Mouse (Mus musculus) megakaryocyte, embryonic 14.5 days (primary cell): ENCODE measurements around the gene Slc25a17. TPM values are rescaled to one million over a fixed set of nuclear protein-coding genes. Genes with fewer than 3 reads are reported as not detected.
A peak's percentile ranks its signal among the peaks of the same experiment; 100 is the strongest.

Experiments used
- H3K27me3 ChIP-seq: replicated peaks from 2 replicates; pipeline ENCODE3; 2012; ENCODE audit warnings: inconsistent platforms
- H3K36me3 ChIP-seq: replicated peaks from 2 replicates; pipeline ENCODE3; 2012; ENCODE audit warnings: low read length, inconsistent platforms, mixed read lengths
- H3K4me1 ChIP-seq: 2 replicates; pipeline ENCODE4 v1.6.1; 2012; ENCODE audit warnings: inconsistent platforms
- H3K4me3 ChIP-seq: replicated peaks from 2 replicates; pipeline ENCODE3; 2012; ENCODE audit warnings: moderate library complexity, mild to moderate bottlenecking, inconsistent platforms
- H3K9me3 ChIP-seq: 2 replicates; pipeline ENCODE4 v1.6.1; 2012; ENCODE audit warnings: inconsistent platforms
- FLI1 ChIP-seq: IDR thresholded peaks from 2 replicates; pipeline ENCODE4 v1.6.1; 2012; ENCODE audit warnings: low read length, inconsistent platforms, mixed read lengths
- GATA1 ChIP-seq: IDR thresholded peaks from 3 replicates; pipeline ENCODE4 v1.6.1; 2012; ENCODE audit warnings: mixed read lengths, low read length, inconsistent platforms, borderline replicate concordance
- polyA plus RNA-seq: library from polyadenylated mRNA; stranded (reverse); fragments of >175 nt; gene quantifications from 2 replicates; pipeline ENCODE4 v1.2.3, GENCODE M21; 2012; ENCODE audit warnings: low replicate concordance; ENCODE audit not compliant: insufficient read depth

The Slc25a17 gene
- polyA plus RNA-seq, 1 experiment: 3.7 TPM

DNA sequence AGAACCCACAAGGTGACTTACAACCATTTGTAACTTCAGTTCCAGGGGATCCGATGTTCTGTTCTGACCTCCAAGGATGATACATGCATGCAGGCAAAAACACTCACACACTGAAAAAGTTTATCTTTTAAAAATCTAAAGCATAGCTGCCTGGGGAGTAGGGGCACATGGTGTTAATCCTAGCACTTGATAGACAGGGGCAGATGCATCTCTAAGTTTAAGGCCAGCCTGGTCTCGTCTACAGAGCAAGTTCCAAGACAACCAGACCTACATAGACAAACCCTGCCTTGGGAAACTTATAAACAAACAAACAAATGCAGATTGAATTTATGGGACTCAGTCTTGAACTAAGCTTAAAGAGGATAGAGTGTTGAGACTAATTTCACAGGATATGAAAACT lies 18.2 kb upstream of the Slc25a17 start:
- Histone ChIP-seq H3K27me3 (no peaks in the 10 kb centered on the region), H3K4me3 (no peak overlapping the region), H3K4me1 (no peaks in the 10 kb centered on the region), H3K9me3 (no peaks in the 10 kb centered on the region), H3K36me3 (peaks cover 86% of the 10 kb centered on the region)
- TF ChIP-seq GATA1 (no peak), FLI1 (no peak)

DNA sequence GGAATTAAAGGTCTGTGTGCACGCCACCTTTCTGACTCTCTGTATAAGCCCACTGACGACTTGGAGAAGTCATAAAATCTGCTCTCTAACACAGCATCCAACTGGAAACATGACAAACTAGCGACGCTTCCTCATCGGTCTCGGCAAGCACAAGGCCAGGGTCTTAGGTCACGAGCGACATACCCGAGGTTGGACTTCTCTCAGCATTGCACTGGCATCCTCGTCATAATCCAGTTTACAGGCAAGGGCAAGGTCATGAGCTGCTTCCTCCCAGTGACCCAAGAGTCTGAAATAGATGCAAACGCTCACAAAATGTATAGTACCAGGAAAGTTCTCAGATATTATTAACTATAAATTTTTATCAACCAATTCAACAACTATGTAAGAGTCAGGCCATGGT lies 14.0 kb upstream of the Slc25a17 start:
- Histone ChIP-seq H3K4me3 (no peak overlapping the region), H3K4me1 (no peaks in the 10 kb centered on the region), H3K9me3 (no peaks in the 10 kb centered on the region), H3K36me3 (peaks cover 90% of the 10 kb centered on the region), H3K27me3 (no peaks in the 10 kb centered on the region)
- no peak for TF ChIP-seq FLI1
- TF ChIP-seq GATA1: no peak

DNA sequence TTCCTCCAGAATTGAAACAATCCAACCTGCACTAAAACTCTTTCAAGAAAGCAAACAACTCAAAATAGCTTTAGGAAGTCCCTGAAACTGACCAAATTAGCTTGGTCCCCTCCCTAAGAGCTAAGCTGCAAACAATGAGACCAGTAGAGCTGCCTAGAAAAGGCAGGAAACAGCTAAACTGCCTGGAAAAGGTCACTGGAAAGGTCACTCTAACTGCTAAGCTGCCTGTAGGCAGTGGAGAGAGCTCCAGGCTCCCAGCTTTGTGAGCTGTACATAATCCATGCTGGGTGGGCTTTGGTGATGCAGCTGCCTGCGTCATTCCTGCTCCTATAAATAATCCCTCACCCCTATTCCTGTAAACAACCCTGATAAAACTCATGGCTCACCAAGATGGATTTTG lies 9.7 kb upstream of the Slc25a17 start:
- TF ChIP-seq GATA1: no peak
- TF ChIP-seq FLI1: no peak
- H3K4me1 ChIP-seq: peaks cover under 1% of the 10 kb centered on the region; the same call in 1 of the 2 replicates
- peaks cover 95% of the 10 kb centered on the region for H3K36me3 ChIP-seq
- no peak overlapping the region for H3K4me3 ChIP-seq
- no peaks in the 10 kb centered on the region for H3K27me3 ChIP-seq
- no peaks in the 10 kb centered on the region for H3K9me3 ChIP-seq

DNA sequence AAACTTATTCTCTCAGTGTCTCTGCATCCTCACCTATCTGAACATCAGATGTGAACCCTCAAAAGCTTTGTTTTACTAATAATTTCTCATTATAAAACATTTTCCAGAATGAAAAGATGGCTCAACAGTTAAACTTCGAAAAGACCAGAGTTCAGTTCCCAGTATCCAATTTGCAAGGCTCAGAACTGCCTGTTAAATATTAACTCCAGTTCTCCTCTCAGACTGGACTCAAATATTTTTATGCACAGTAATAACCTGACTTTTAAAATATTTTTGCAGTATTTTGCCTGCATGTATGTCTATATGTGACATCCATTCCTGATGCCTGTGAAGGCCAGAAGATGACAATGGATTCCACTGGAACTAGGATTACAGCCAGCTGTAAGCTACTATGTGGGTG lies 8.0 kb upstream of the Slc25a17 start:
- peaks cover 3% of the 10 kb centered on the region; the same call in 1 of the 2 replicates for H3K4me1 ChIP-seq
- no peaks in the 10 kb centered on the region for H3K27me3 ChIP-seq
- no peak for TF ChIP-seq FLI1
- no peak for TF ChIP-seq GATA1
- no peak overlapping the region for H3K4me3 ChIP-seq
- peaks cover 99% of the 10 kb centered on the region for H3K36me3 ChIP-seq
- no peaks in the 10 kb centered on the region for H3K9me3 ChIP-seq

DNA sequence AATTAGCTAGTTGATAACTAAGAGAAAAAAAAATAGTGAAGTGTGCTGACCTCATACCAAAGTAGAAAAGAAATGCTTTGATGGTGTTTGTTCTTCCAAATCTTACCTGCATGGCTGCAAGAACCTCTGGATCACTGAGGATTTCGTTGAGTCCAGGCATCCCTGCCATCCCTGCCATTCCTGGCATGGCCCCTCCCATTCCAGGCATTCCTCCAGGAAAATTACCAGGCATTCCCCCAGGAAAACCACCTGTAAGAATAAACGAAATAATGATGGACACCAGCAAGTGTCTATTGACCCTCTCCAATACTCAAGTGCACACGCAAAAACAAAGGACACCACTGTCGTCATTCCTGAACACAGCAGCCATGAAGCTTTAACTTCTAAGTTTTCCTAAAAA lies 5.6 kb upstream of the Slc25a17 start:
- TF ChIP-seq FLI1: no peak
- no peak for TF ChIP-seq GATA1

DNA sequence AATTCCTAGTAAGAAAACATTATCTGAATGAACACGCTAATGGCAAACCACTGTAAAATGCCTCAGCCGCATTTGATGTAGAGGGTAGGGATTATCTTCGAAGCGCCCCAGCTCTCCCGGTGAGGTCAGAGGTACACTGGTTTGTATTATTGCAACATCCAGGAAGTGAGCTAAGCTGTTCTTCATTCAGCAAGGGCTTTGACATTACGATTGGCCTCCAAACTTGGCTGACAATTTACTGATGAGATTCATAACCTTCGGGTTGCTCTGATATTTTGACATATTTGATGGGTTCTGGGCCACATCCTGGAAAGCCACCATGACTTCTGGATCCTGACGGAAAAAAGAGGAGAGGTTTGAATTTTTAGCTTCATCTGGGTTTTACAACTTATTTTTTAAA lies 4.6 kb upstream of the Slc25a17 start:
- Histone ChIP-seq H3K27me3 (no peaks in the 10 kb centered on the region), H3K4me3 (no peak overlapping the region), H3K4me1 (peaks cover 31% of the 10 kb centered on the region), H3K9me3 (no peaks in the 10 kb centered on the region), H3K36me3 (peaks cover 76% of the 10 kb centered on the region)
- no peak for TF ChIP-seq FLI1
- no peak for TF ChIP-seq GATA1

More for the DNA sequence above, 5.6 kb upstream of the Slc25a17 start:
- Histone ChIP-seq H3K4me1 (peaks cover 23% of the 10 kb centered on the region), H3K9me3 (no peaks in the 10 kb centered on the region), H3K36me3 (peaks cover 85% of the 10 kb centered on the region), H3K27me3 (no peaks in the 10 kb centered on the region), H3K4me3 (no peak overlapping the region)

DNA sequence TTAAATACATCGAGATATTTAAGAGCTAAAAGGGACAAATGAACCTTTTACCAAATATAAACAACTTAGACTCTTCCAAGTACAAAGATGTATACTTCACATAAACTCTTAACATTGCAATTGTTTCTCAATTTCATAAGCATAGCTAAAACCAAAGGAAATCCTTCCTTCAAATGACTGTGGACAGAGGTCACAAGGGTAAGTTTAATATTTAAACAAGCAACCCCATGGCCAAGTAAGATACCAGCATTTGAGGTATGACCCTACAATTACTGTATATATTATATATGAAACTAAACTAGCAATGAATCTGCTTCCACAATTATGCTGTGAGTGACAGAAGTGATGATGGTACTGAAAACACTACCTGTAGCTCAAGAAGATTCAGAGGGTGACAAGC lies 3.7 kb upstream of the Slc25a17 start:
- Histone ChIP-seq H3K36me3 (peaks cover 66% of the 10 kb centered on the region), H3K4me3 (no peak overlapping the region), H3K9me3 (no peaks in the 10 kb centered on the region), H3K4me1 (peaks cover 41% of the 10 kb centered on the region), H3K27me3 (no peaks in the 10 kb centered on the region)
- TF ChIP-seq FLI1 (no peak), GATA1 (no peak)

DNA sequence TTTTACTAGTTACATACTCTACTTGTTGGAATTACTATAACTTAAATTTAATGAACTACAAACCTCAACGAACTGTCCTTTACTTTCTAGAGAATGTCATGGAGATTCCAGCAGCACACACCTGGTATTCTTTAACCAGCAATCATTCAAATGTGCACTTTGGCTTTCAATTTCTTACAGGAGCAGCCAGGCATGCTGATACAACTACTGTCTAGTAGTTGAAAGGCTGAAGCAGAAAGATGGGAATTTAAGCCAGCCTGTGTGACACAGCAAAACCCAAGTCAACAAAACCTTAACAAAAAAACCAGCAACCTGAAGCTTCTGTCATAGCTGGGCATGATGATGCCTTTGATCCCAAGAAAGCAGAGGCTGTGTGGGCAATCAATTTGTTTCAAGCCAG lies 1.9 kb upstream of the Slc25a17 start:
- TF ChIP-seq GATA1: no peak
- TF ChIP-seq FLI1: no peak
- no peaks in the 10 kb centered on the region for H3K27me3 ChIP-seq
- H3K4me3 ChIP-seq: no peak overlapping the region
- peaks cover 52% of the 10 kb centered on the region for H3K36me3 ChIP-seq
- no peaks in the 10 kb centered on the region for H3K9me3 ChIP-seq
- H3K4me1 ChIP-seq: peaks cover 58% of the 10 kb centered on the region

DNA sequence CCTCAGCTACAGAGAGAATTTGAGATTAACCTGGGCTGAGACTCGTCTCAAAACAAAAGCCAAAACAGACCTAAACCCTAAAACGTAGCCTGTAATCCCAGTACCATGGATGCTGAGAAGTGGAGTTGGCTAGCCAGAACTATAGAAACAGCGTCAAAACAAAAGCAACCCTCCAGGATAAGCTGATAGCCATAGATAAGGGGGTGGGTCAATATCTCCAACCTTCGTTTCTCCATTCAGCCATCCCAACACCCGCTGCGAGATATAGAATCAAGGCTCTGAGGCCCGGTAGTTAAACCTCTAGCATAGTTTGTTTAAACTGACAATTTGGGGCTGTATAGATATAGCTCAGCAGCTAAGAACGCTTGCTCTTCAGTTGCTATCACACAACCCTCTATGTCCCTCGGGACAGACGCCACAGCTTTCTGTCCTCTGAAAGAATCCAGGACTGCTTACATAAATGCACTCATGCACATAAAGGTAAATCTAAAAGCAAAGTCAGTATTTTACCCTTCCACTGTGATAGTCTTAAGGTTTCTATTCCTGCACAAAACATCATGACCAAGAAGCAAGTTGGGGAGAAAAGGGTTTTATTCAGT lies 904 bp upstream of the Slc25a17 start:
- H3K36me3 ChIP-seq: peaks cover 42% of the 10 kb centered on the region

DNA sequence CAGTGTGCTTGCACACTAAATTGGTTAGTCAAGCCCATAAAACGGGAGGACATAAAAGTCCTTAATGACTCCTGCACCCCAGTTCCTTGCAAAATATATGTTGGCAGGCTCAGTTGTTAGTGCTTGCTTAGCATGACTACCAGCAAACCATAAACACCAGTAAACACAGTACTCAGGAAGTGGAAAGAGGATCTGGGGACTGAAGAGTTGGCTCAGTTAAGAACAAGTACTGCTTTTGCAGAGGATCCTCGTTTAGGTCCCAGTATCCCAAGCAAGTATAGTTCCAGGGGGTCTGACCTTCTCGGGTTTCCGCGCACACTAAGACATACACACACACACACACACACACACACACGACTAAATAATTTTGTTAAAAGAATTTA lies 401 bp upstream of the Slc25a17 start:
- H3K4me1 ChIP-seq: peaks cover 59% of the 10 kb centered on the region
- peaks cover 37% of the 10 kb centered on the region for H3K36me3 ChIP-seq
- H3K27me3 ChIP-seq: no peaks in the 10 kb centered on the region
- H3K9me3 ChIP-seq: no peaks in the 10 kb centered on the region
- TF ChIP-seq GATA1 (no peak), FLI1 (no peak)
- peak overlapping the region; percentile 96 for H3K4me3 ChIP-seq

More for the DNA sequence above, 904 bp upstream of the Slc25a17 start:
- no peaks in the 10 kb centered on the region for H3K27me3 ChIP-seq
- H3K4me3 ChIP-seq: peak overlapping the region; percentile 96
- TF ChIP-seq GATA1 (no peak), FLI1 (no peak)
- H3K4me1 ChIP-seq: peaks cover 59% of the 10 kb centered on the region
- H3K9me3 ChIP-seq: no peaks in the 10 kb centered on the region

DNA sequence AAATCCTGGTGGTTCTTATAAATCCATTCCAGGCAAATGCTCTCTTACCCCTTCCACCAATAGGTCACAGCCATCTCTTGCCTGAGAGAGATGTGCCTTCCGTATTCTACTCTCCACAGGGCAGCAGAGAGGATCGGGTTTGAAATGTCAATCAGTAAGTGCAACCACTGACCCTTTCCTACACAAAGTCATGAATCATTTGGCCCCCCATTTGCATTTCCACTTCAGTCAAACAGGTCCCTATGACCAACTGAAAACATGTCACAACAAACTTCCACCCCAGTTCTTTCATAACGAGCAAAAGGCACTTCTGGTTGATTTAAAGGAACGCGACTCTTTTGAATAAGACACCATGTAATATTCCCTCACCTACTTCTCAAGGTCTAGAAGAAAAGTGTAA lies 1.2 kb downstream of the Slc25a17 start:
- TF ChIP-seq FLI1 (no peak), GATA1 (no peak)
- peak overlapping the region; percentile 96 for H3K4me3 ChIP-seq
- H3K9me3 ChIP-seq: no peaks in the 10 kb centered on the region
- peaks cover 66% of the 10 kb centered on the region for H3K4me1 ChIP-seq
- no peaks in the 10 kb centered on the region for H3K27me3 ChIP-seq
- H3K36me3 ChIP-seq: peaks cover 22% of the 10 kb centered on the region
